Comparison of ENCODE assay signal across 17 mouse cellular contexts in genomic region chr3:109488750-109489171, GRCm38 (mm10).
A peak's percentile ranks its signal among the peaks of the same experiment; 100 is the strongest.
DNase-seq lines count a peak whose midpoint lies in the region; ATAC-seq and TF ChIP-seq lines count a peak whose summit lies in the region.
"Had no signal": no experiment of that assay in that cellular context is flagged by ENCODE, and none has a peak within 500 bp of the region (broad histone marks: within the 10 kb centered on the region; RNA-seq: fewer than 3 reads in every experiment).

No protein-coding gene starts in this region.

- TF ChIP-seq CTCF in layer of hippocampus, adult 2 months (conservative IDR thresholded peaks at IDR 0.05), result no peak
- no peak for TF ChIP-seq CTCF in gastrocnemius, adult 2 months (IDR thresholded peaks at IDR 0.05)

- WGBS in midbrain, embryonic 11.5 days, result 38% methylated on average over 4 of the region's 4 CpGs
- 17% methylated on average over 4 of the region's 4 CpGs for WGBS in neural tube, embryonic 15.5 days

- peak; percentile 9 for DNase-seq in embryo, embryonic 10.5 days (ENCODE audit: low spot score)
- DNase-seq in embryo, embryonic 9.5 days (ENCODE audit: extremely low spot score), result no peak
- DNase-seq in layer of hippocampus, adult 2 months (ENCODE audit: low spot score in 2 of 2), result no peak
- no peak for DNase-seq in layer of hippocampus, adult 8-10 months (ENCODE audit: low spot score in 2 of 2)
- DNase-seq in midbrain, embryonic 11.5 days (ENCODE audit: low spot score, missing footprints), result peak; percentile 82
- no peak for DNase-seq in gastrocnemius, adult 2 months
- DNase-seq in adrenal gland, adult 8-10 months, result no peak
- DNase-seq: adrenal gland, postnatal 14 days; cerebellum, adult 8-10 months; kidney, adult 11 months; kidney, postnatal 10 days; lung, embryonic 14.5 days; spleen, adult 18-20 months had no signal

- intact Hi-C loops in gastrocnemius, adult 2 months (cut with DNase I), result no loop called here

- H3K9me3 ChIP-seq in midbrain, embryonic 11.5 days (ENCODE audit: control insufficient read depth, low read length), result no peaks in the 10 kb centered on the region
- H3K9me3 ChIP-seq in neural tube, embryonic 15.5 days (replicated peaks), result no peaks in the 10 kb centered on the region
- H3K9me3 ChIP-seq: stomach, embryonic 15.5 days had no signal

- no peak overlapping the region for H3K4me3 ChIP-seq in layer of hippocampus, adult 2 months
- no peak overlapping the region for H3K4me3 ChIP-seq in midbrain, embryonic 11.5 days (ENCODE audit: low read depth, low read length)
- no peak overlapping the region for H3K4me3 ChIP-seq in neural tube, embryonic 15.5 days (replicated peaks)
- H3K4me3 ChIP-seq in gastrocnemius, adult 2 months, result no peak overlapping the region
- H3K4me3 ChIP-seq: erythroblast, embryonic 14.5 days; stomach, embryonic 15.5 days had no signal

- no peak overlapping the region for H3K4me2 ChIP-seq in midbrain, embryonic 11.5 days
- no peak overlapping the region for H3K4me2 ChIP-seq in neural tube, embryonic 15.5 days
- H3K4me2 ChIP-seq: liver, embryonic 11.5 days; lung, embryonic 14.5 days; stomach, embryonic 15.5 days had no signal

- peak overlapping the region; percentile 39; the same call in 1 of the 2 replicates for H3K27ac ChIP-seq in layer of hippocampus, adult 2 months
- H3K27ac ChIP-seq in midbrain, embryonic 11.5 days (ENCODE audit: low read depth, low read length), result no peak overlapping the region
- H3K27ac ChIP-seq in neural tube, embryonic 15.5 days (replicated peaks), result no peak overlapping the region; the same call in 1 of the 2 replicates
- no peak overlapping the region for H3K27ac ChIP-seq in gastrocnemius, adult 2 months
- H3K27ac ChIP-seq: stomach, embryonic 15.5 days had no signal

- H3K27me3 ChIP-seq in midbrain, embryonic 11.5 days (ENCODE audit: control insufficient read depth, insufficient read depth, low read length), result no peaks in the 10 kb centered on the region
- H3K27me3 ChIP-seq in neural tube, embryonic 15.5 days (replicated peaks), result no peaks in the 10 kb centered on the region
- H3K27me3 ChIP-seq: stomach, embryonic 15.5 days had no signal

- H3K4me1 ChIP-seq in midbrain, embryonic 11.5 days (ENCODE audit: control insufficient read depth, insufficient read depth, low read length), result peaks cover 5% of the 10 kb centered on the region; the same call in 1 of the 2 replicates
- H3K4me1 ChIP-seq in neural tube, embryonic 15.5 days, result peaks cover 14% of the 10 kb centered on the region
- H3K4me1 ChIP-seq: stomach, embryonic 15.5 days had no signal

- peak; percentile 57 for ATAC-seq in midbrain, embryonic 11.5 days (ENCODE audit: low FRiP score)
- ATAC-seq in neural tube, embryonic 15.5 days (ENCODE audit: low FRiP score), result peak; percentile 32

- H3K9ac ChIP-seq in midbrain, embryonic 11.5 days (ENCODE audit: low read length), result no peak overlapping the region
- no peak overlapping the region for H3K9ac ChIP-seq in neural tube, embryonic 15.5 days (replicated peaks)
- H3K9ac ChIP-seq: lung, embryonic 14.5 days; stomach, embryonic 15.5 days had no signal

- no peaks in the 10 kb centered on the region for H3K36me3 ChIP-seq in midbrain, embryonic 11.5 days (ENCODE audit: control insufficient read depth, insufficient read depth, low read length)
- H3K36me3 ChIP-seq in neural tube, embryonic 15.5 days, result no peaks in the 10 kb centered on the region
- H3K36me3 ChIP-seq: stomach, embryonic 15.5 days had no signal

Comparison
In these comparisons a context has a peak if more than half of its experiments do, and no peak if none do; other contexts are left out.
1. DNase-seq: peak in embryo, embryonic 10.5 days (single experiment) and midbrain, embryonic 11.5 days (single experiment); none in embryo, embryonic 9.5 days (single experiment), layer of hippocampus, adult 2 months (0 of 2), layer of hippocampus, adult 8-10 months (0 of 2), gastrocnemius, adult 2 months (single experiment) and adrenal gland, adult 8-10 months (single experiment).